Mouse (Mus musculus): ENCODE data around the gene Plekho2. TPM values are rescaled to one million over a fixed set of nuclear protein-coding genes. Genes with fewer than 3 reads are reported as not detected.

The Plekho2 gene
- total and polyA plus RNA-seq, 3 experiments: 7.6 to 12.9 TPM; not detected in 1

GRCm38 (mm10) chr9:65569491-65569971 is 10.3 kb downstream of the Plekho2 start:
- Histone ChIP-seq H3K4me3 (ENCODE audit: control insufficient read depth in 1 of 2, insufficient read depth in 1 of 2, low read depth in 2 of 2, low read length in 2 of 2) (no peak overlapping the region), H3K27ac (ENCODE audit: control insufficient read depth, low read depth, low read length) (no peak overlapping the region), H3K9me3 (replicated peaks; ENCODE audit: insufficient read depth, low read length) (no peaks in the 10 kb centered on the region), H3K27me3 (ENCODE audit: control insufficient read depth in 1 of 2, insufficient read depth in 2 of 2, low read length in 2 of 2) (no peaks in the 10 kb centered on the region), H3K79me2 (ENCODE audit: control insufficient read depth, insufficient read depth, low read length, poor library complexity) (no peaks in the 10 kb centered on the region), H3K4me1 (ENCODE audit: control insufficient read depth in 1 of 2, insufficient read depth in 2 of 2, low read length in 2 of 2) (peaks cover 4 to 5% of the 10 kb centered on the region in 2 experiments; a peak in 3 of 4 replicates), H3K9ac (ENCODE audit: control insufficient read depth, low read depth, low read length, poor library complexity, severe bottlenecking) (no peak overlapping the region), H3K36me3 (ENCODE audit: control insufficient read depth in 1 of 2, insufficient read depth in 2 of 2, low read length in 2 of 2) (peaks cover 4 to 9% of the 10 kb centered on the region in 2 experiments)
- DNase-seq (ENCODE audit: low read depth, low spot score): peak; percentile 46
- TF ChIP-seq TBP (IDR thresholded peaks at IDR 0.05; ENCODE audit: low read depth, low read length) (no peak), HCFC1 (IDR thresholded peaks at IDR 0.05; ENCODE audit: low read depth, low read length) (no peak), SMC3 (IDR thresholded peaks at IDR 0.05; ENCODE audit: low read depth, low read length) (no peak), MAZ (IDR thresholded peaks at IDR 0.05; ENCODE audit: low read depth, low read length) (no peak), BHLHE40 (IDR thresholded peaks at IDR 0.05; ENCODE audit: borderline replicate concordance, low read depth, low read length) (no peak), ZNF384 (IDR thresholded peaks at IDR 0.05; ENCODE audit: low read depth, low read length) (no peak), UBTF (IDR thresholded peaks at IDR 0.05; ENCODE audit: borderline replicate concordance, insufficient read depth, low read depth, low read length) (no peak), GABPA (IDR thresholded peaks at IDR 0.05; ENCODE audit: low read depth, low read length) (no peak), ZKSCAN1 (IDR thresholded peaks at IDR 0.05; ENCODE audit: low read depth, low read length) (no peak), MYB (IDR thresholded peaks at IDR 0.05; ENCODE audit: low read depth, low read length) (no peak), CHD1 (IDR thresholded peaks at IDR 0.05; ENCODE audit: low read depth, low read length) (no peak), MEF2A (IDR thresholded peaks at IDR 0.05; ENCODE audit: extremely low read depth, insufficient replicate concordance, low read depth, low read length, poor library complexity, severe bottlenecking) (no peak), EP300 (IDR thresholded peaks at IDR 0.05; ENCODE audit: low read depth in 1 of 2, low read length in 2 of 2) (no peak)

DNA sequence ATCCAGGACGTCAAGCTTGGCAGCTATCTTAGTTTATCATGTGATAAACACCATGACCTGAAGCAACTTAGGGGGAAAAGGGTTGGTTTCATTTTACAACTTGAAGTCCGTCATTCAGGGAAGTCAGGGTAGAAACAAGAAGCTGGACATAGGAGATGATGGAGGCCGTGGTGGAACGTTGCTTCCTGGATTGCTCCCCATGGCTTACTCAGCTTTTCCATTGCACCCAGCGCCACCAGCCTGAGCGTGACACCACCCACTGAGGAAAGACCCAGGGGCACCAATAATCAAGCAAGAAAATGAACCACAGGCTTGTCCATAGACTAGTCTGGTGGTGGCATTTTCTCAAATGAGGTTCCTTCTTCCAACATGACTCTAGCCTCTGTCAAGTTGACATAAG is 11.1 kb downstream of the Plekho2 start:
- no peak for TF ChIP-seq TBP (IDR thresholded peaks at IDR 0.05; ENCODE audit: low read depth, low read length)
- no peak for TF ChIP-seq ETS1 (IDR thresholded peaks at IDR 0.05; ENCODE audit: low read depth, low read length)
- no peak for TF ChIP-seq ELF1 (IDR thresholded peaks at IDR 0.05; ENCODE audit: low read depth, low read length)
- DNase-seq (ENCODE audit: low read depth, low spot score): no peak
- Histone ChIP-seq H3K4me1 (ENCODE audit: control insufficient read depth in 1 of 2, insufficient read depth in 2 of 2, low read length in 2 of 2) (peaks cover 4 to 5% of the 10 kb centered on the region in 2 experiments; a peak in 3 of 4 replicates), H3K27ac (ENCODE audit: control insufficient read depth, low read depth, low read length) (no peak overlapping the region), H3K36me3 (ENCODE audit: control insufficient read depth in 1 of 2, insufficient read depth in 2 of 2, low read length in 2 of 2) (peaks cover 4 to 9% of the 10 kb centered on the region in 2 experiments), H3K27me3 (ENCODE audit: control insufficient read depth in 1 of 2, insufficient read depth in 2 of 2, low read length in 2 of 2) (no peaks in the 10 kb centered on the region), H3K4me3 (ENCODE audit: control insufficient read depth in 1 of 2, insufficient read depth in 1 of 2, low read depth in 2 of 2, low read length in 2 of 2) (no peak overlapping the region), H3K9me3 (replicated peaks; ENCODE audit: insufficient read depth, low read length) (no peaks in the 10 kb centered on the region), H3K9ac (ENCODE audit: control insufficient read depth, low read depth, low read length, poor library complexity, severe bottlenecking) (no peak overlapping the region), H3K79me2 (ENCODE audit: control insufficient read depth, insufficient read depth, low read length, poor library complexity) (no peaks in the 10 kb centered on the region)

All from MEL (cell line).